Mouse (Mus musculus): ENCODE data around the gene Cc2d2b. TPM values are rescaled to one million over a fixed set of nuclear protein-coding genes. Genes with fewer than 3 reads are reported as not detected.

The Cc2d2b gene
- polyA plus RNA-seq, 1 experiment = not detected

DNA sequence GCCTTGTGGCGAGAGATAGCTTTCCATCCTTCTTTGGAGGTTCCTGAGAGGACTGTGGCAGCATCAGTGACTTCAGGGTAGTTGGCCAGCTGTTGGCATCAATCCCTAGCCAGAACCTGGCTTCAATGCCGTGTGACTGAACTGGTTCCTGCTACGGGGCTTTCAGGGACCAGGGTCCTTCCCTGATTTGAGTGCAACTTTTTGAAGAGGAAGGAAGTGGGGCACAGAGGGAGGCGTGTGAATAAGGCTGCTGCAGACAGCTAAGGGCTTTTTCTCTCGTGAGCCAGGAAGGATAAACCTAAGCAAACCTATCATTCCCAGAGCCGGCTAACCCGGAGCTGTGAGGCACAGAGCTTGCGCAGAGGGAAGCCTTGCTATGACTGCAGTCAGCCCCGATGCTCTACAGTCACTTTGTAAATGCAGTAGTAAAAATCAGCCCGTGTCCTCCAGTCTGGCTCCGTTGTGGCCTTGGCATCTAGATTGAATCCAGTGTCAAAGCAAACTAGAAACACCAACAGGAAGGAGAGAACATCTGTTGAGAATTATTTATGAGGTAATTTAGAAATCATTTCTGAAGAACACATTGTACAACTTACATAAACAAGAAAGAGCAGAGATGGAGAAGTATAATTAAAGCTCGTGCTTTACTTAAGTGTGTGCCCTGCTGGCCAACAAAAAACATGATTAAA lies 19.7 kb upstream of the Cc2d2b start:
- Histone ChIP-seq H3K27me3 (ENCODE audit: control insufficient read depth, insufficient read depth, insufficient read length) (peaks cover 37% of the 10 kb centered on the region), H3ac (ENCODE audit: control insufficient read depth, insufficient read length) (no peak overlapping the region), H3K79me2 (ENCODE audit: control insufficient read depth, insufficient read depth) (no peaks in the 10 kb centered on the region), H3K36me3 (ENCODE audit: control insufficient read depth, insufficient read depth) (no peaks in the 10 kb centered on the region), H3K4me3 (no peak overlapping the region), H3K4me2 (ENCODE audit: low read depth) (no peak overlapping the region)
- TF ChIP-seq MYOG (IDR thresholded peaks at IDR 0.05; ENCODE audit: control insufficient read depth in 1 of 3, insufficient read depth in 1 of 3, insufficient read length in 2 of 3, low read depth in 2 of 3) (no peak), TCF3 (IDR thresholded peaks at IDR 0.05; ENCODE audit: insufficient read length, low read depth) (no peak), REST (IDR thresholded peaks at IDR 0.05; ENCODE audit: insufficient read depth, insufficient read length) (no peak), USF1 (IDR thresholded peaks at IDR 0.05; ENCODE audit: low read depth) (no peak), MYOD1 (IDR thresholded peaks at IDR 0.05; ENCODE audit: control insufficient read depth in 1 of 3, insufficient read length in 2 of 3, low read depth in 2 of 3) (no peak), SRF (IDR thresholded peaks at IDR 0.05; ENCODE audit: control insufficient read depth, insufficient read length, low read depth) (no peak), MAX (IDR thresholded peaks at IDR 0.05; ENCODE audit: low read depth) (no peak), CEBPB (IDR thresholded peaks at IDR 0.05; ENCODE audit: insufficient read depth, poor library complexity, severe bottlenecking) (no peak), POLR2AphosphoS2 (IDR thresholded peaks at IDR 0.05; ENCODE audit: insufficient read length, low read depth) (no peak), POLR2A (IDR thresholded peaks at IDR 0.05; ENCODE audit: insufficient read length, low read depth) (no peak), TCF12 (IDR thresholded peaks at IDR 0.05; ENCODE audit: insufficient read depth, poor library complexity, severe bottlenecking) (no peak), E2F4 (IDR thresholded peaks at IDR 0.05; ENCODE audit: insufficient read depth) (no peak)

GRCm38 (mm10) chr19:40733409-40733808 lies 15.1 kb upstream of the Cc2d2b start:
- H3K27me3 ChIP-seq (ENCODE audit: control insufficient read depth, insufficient read depth, insufficient read length) = peaks cover 19% of the 10 kb centered on the region
- no peaks in the 10 kb centered on the region for H3K36me3 ChIP-seq (ENCODE audit: control insufficient read depth, insufficient read depth)
- no peak overlapping the region for H3K4me3 ChIP-seq
- TF ChIP-seq USF1 (IDR thresholded peaks at IDR 0.05; ENCODE audit: low read depth) (no peak), MYOG (IDR thresholded peaks at IDR 0.05; ENCODE audit: control insufficient read depth in 1 of 3, insufficient read depth in 1 of 3, insufficient read length in 2 of 3, low read depth in 2 of 3) (no peak), TCF3 (IDR thresholded peaks at IDR 0.05; ENCODE audit: insufficient read length, low read depth) (no peak), TCF12 (IDR thresholded peaks at IDR 0.05; ENCODE audit: insufficient read depth, poor library complexity, severe bottlenecking) (no peak), E2F4 (IDR thresholded peaks at IDR 0.05; ENCODE audit: insufficient read depth) (no peak), MAX (IDR thresholded peaks at IDR 0.05; ENCODE audit: low read depth) (no peak), CEBPB (IDR thresholded peaks at IDR 0.05; ENCODE audit: insufficient read depth, poor library complexity, severe bottlenecking) (no peak), POLR2AphosphoS2 (IDR thresholded peaks at IDR 0.05; ENCODE audit: insufficient read length, low read depth) (no peak), REST (IDR thresholded peaks at IDR 0.05; ENCODE audit: insufficient read depth, insufficient read length) (no peak), POLR2A (IDR thresholded peaks at IDR 0.05; ENCODE audit: insufficient read length, low read depth) (no peak), SRF (IDR thresholded peaks at IDR 0.05; ENCODE audit: control insufficient read depth, insufficient read length, low read depth) (no peak), MYOD1 (IDR thresholded peaks at IDR 0.05; ENCODE audit: control insufficient read depth in 1 of 3, insufficient read length in 2 of 3, low read depth in 2 of 3) (no peak)
- H3ac ChIP-seq (ENCODE audit: control insufficient read depth, insufficient read length) = no peak overlapping the region
- H3K4me2 ChIP-seq (ENCODE audit: low read depth) = peak overlapping the region; percentile 12
- no peaks in the 10 kb centered on the region for H3K79me2 ChIP-seq (ENCODE audit: control insufficient read depth, insufficient read depth)

DNA sequence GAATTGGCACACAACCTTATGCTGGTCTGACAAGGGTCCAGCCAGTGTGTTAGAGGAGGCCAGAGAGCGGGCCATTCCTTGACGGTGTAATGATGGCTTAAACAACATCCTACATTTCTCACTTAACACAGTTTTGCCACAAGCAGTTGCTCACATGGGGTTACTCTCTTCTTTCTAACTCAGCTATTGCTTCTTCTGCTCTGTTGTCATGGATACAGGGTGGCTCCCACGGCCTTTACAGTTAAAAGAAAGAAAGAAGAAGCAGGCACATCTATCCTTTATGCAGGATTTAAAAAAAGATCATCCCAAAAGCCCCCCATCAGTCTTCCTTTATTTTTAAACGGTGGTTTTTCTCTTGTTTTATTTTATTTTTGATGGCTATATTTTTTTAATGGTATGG lies 14.7 kb upstream of the Cc2d2b start:
- Histone ChIP-seq H3K27me3 (ENCODE audit: control insufficient read depth, insufficient read depth, insufficient read length) (peaks cover 14% of the 10 kb centered on the region), H3K4me3 (no peak overlapping the region), H3K4me2 (ENCODE audit: low read depth) (peak overlapping the region; percentile 12), H3ac (ENCODE audit: control insufficient read depth, insufficient read length) (no peak overlapping the region), H3K79me2 (ENCODE audit: control insufficient read depth, insufficient read depth) (no peaks in the 10 kb centered on the region), H3K36me3 (ENCODE audit: control insufficient read depth, insufficient read depth) (no peaks in the 10 kb centered on the region)
- TF ChIP-seq USF1 (IDR thresholded peaks at IDR 0.05; ENCODE audit: low read depth) (no peak), TCF3 (IDR thresholded peaks at IDR 0.05; ENCODE audit: insufficient read length, low read depth) (no peak), CEBPB (IDR thresholded peaks at IDR 0.05; ENCODE audit: insufficient read depth, poor library complexity, severe bottlenecking) (no peak), MYOG (IDR thresholded peaks at IDR 0.05; ENCODE audit: control insufficient read depth in 1 of 3, insufficient read depth in 1 of 3, insufficient read length in 2 of 3, low read depth in 2 of 3) (no peak), REST (IDR thresholded peaks at IDR 0.05; ENCODE audit: insufficient read depth, insufficient read length) (no peak), SRF (IDR thresholded peaks at IDR 0.05; ENCODE audit: control insufficient read depth, insufficient read length, low read depth) (no peak), MYOD1 (IDR thresholded peaks at IDR 0.05; ENCODE audit: control insufficient read depth in 1 of 3, insufficient read length in 2 of 3, low read depth in 2 of 3) (no peak), POLR2AphosphoS2 (IDR thresholded peaks at IDR 0.05; ENCODE audit: insufficient read length, low read depth) (no peak), POLR2A (IDR thresholded peaks at IDR 0.05; ENCODE audit: insufficient read length, low read depth) (no peak), E2F4 (IDR thresholded peaks at IDR 0.05; ENCODE audit: insufficient read depth) (no peak), TCF12 (IDR thresholded peaks at IDR 0.05; ENCODE audit: insufficient read depth, poor library complexity, severe bottlenecking) (no peak), MAX (IDR thresholded peaks at IDR 0.05; ENCODE audit: low read depth) (no peak)

DNA sequence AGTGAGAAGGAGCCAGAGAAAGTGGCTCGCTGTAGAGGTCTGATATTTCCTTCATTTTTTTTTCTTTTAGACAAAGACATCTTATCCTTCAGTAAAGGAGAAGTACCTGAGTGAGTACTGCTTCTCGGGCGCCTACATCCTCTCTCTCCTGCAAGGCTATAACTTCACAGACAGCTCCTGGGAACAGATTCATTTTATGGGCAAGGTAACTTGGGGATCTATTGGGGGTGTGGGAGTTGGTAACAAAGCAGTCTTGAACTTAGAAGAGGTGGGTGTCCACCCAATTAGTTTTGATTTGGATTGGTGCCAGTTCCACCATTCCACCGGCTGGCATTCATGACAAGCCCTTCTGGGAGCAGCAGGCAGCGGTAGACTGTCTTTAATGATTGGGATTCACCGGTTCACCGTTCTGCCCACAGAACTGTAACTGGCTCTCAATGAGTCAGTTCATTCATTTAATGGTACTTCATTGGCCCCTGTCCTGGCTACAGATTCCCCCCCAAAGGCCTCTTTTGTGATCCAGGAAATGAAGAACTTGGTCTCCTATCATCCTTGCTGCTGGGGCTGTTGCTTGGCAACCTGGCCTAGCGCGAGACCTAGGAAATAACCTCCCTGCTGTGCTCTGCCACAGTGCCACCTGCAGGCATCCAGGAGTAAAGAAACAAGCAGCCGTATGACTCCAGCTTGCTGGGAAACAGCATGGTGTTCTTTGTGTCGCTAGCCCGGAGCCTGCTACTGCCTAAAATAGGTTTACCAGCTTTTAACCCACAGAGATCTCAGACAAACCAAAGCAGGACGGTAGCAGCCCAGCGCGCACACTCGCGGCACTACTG lies 11.7 kb upstream of the Cc2d2b start:
- peaks cover 4% of the 10 kb centered on the region for H3K27me3 ChIP-seq (ENCODE audit: control insufficient read depth, insufficient read depth, insufficient read length)
- H3K4me3 ChIP-seq = no peak overlapping the region
- TF ChIP-seq POLR2A (IDR thresholded peaks at IDR 0.05; ENCODE audit: insufficient read length, low read depth) = no peak
- TF ChIP-seq SRF (IDR thresholded peaks at IDR 0.05; ENCODE audit: control insufficient read depth, insufficient read length, low read depth) = no peak
- TF ChIP-seq USF1 (IDR thresholded peaks at IDR 0.05; ENCODE audit: low read depth) = no peak
- no peak for TF ChIP-seq REST (IDR thresholded peaks at IDR 0.05; ENCODE audit: insufficient read depth, insufficient read length)
- TF ChIP-seq TCF3 (IDR thresholded peaks at IDR 0.05; ENCODE audit: insufficient read length, low read depth) = no peak
- no peak for TF ChIP-seq E2F4 (IDR thresholded peaks at IDR 0.05; ENCODE audit: insufficient read depth)
- no peak for TF ChIP-seq CEBPB (IDR thresholded peaks at IDR 0.05; ENCODE audit: insufficient read depth, poor library complexity, severe bottlenecking)
- TF ChIP-seq MYOD1 (IDR thresholded peaks at IDR 0.05; ENCODE audit: control insufficient read depth in 1 of 3, insufficient read length in 2 of 3, low read depth in 2 of 3) = no peak
- TF ChIP-seq MAX (IDR thresholded peaks at IDR 0.05; ENCODE audit: low read depth) = no peak
- TF ChIP-seq TCF12 (IDR thresholded peaks at IDR 0.05; ENCODE audit: insufficient read depth, poor library complexity, severe bottlenecking) = no peak
- no peak for TF ChIP-seq MYOG (IDR thresholded peaks at IDR 0.05; ENCODE audit: control insufficient read depth in 1 of 3, insufficient read depth in 1 of 3, insufficient read length in 2 of 3, low read depth in 2 of 3)
- TF ChIP-seq POLR2AphosphoS2 (IDR thresholded peaks at IDR 0.05; ENCODE audit: insufficient read length, low read depth) = no peak

More for the DNA sequence above, 11.7 kb upstream of the Cc2d2b start:
- H3K4me2 ChIP-seq (ENCODE audit: low read depth) = no peak overlapping the region
- H3K36me3 ChIP-seq (ENCODE audit: control insufficient read depth, insufficient read depth) = no peaks in the 10 kb centered on the region
- H3ac ChIP-seq (ENCODE audit: control insufficient read depth, insufficient read length) = no peak overlapping the region
- no peaks in the 10 kb centered on the region for H3K79me2 ChIP-seq (ENCODE audit: control insufficient read depth, insufficient read depth)
